Mouse (Mus musculus) ES-E14 (cell line): ENCODE measurements around the gene Fam71e1.

Experiments used
- CHD2 ChIP-seq: IDR thresholded peaks from 2 replicates; pipeline ENCODE4 v1.6.1; 2014; ENCODE audit warnings: mild to moderate bottlenecking, low read depth, low read length, inconsistent platforms
- HCFC1 ChIP-seq: IDR thresholded peaks from 2 replicates; pipeline ENCODE4 v1.6.1; 2012; ENCODE audit warnings: low read length, inconsistent platforms, borderline replicate concordance; ENCODE audit not compliant: insufficient read depth
- MAFK ChIP-seq: IDR thresholded peaks from 2 replicates; pipeline ENCODE4 v1.6.1; 2014; ENCODE audit warnings: mild to moderate bottlenecking, low read depth, low read length, inconsistent platforms; ENCODE audit not compliant: insufficient read depth
- ZC3H11A ChIP-seq: IDR thresholded peaks from 2 replicates; pipeline ENCODE4 v1.6.1; 2012; ENCODE audit warnings: low read depth, mild to moderate bottlenecking, inconsistent platforms, low read length, borderline replicate concordance
- ZNF384 ChIP-seq: IDR thresholded peaks from 2 replicates; pipeline ENCODE4 v1.6.1; 2012; ENCODE audit warnings: low read depth, low read length, inconsistent platforms

GRCm38 (mm10) chr7:44537009-44537408, 40.6 kb downstream of the Fam71e1 start:
- no peak for TF ChIP-seq ZNF384
- no peak for TF ChIP-seq ZC3H11A
- no peak for TF ChIP-seq CHD2
- TF ChIP-seq MAFK: no peak
- TF ChIP-seq HCFC1: no peak
